Mouse (Mus musculus): Measurements from ENCODE around the gene Atxn2.

The Atxn2 gene

DNA sequence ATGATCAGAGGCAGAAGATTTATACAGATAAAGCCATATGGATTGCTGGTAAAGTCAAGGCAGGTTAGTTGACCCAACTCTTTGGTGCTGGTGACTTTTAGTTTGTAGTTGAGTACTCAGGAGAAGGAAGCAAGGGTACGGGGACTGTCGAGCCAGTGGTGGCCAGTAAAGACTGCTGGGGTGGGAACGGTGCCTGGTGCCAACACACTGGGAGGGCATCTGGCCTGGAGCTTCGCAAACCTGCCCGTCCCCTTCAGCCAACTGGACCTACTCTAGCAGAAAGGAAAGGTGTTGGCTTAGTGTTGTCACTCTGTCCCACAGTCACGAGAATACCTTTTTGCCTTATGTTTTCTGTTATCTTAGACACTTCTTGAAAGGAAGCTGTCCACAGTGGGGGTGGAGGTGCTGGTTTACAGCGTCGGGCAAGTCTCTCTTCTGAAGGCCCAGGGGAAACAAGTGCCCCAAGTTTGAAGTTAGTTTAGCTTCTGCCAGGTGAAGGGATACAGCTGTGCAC, 104.8 kb downstream of the Atxn2 start:
- in situ Hi-C loops (cut with MboI, MseI): no loop called here

DNA sequence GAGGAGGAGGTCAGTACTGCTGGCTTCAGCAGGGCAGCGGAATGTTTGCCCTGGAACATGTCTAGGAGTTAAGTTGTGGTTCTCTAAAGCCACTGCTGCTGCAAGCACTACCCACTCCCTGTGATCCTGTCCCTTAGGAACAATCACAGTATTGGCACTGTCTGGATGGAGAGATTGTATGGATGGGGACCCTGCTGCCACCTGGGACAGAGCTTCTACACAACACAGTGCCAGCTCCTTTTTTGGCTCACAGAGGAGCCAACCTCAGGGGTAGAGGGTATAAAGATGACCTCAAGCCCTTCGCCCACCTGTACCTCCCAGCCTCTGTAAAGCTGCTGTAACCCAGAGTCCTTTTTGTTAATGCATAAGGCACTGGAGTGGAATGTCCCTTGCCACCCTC, 105.5 kb downstream of the Atxn2 start:
- in situ Hi-C loops (cut with MboI, MseI): no loop called here

GRCm38 (mm10) chr5:121817551-121817950, 106.4 kb downstream of the Atxn2 start:
- in situ Hi-C loops (cut with MboI, MseI): no loop called here

DNA sequence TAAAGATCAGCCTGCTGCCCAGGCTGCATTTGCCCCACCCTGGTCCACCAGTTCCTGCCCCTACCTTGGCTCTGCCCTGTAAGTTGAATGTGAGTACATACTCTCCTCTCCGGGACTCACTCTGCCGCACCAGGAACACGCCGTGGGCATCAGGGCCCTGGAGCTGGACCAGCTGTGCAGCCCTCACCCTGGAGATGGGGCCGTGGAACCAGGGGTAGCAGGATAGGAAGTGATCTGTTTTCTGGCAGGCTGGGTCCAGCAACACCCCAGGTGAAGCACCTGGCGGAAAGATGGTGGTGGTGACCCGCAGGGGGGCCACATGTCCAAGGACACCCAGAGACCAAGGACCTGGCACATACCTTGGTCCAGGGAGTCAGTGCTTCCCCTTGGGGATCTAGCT, 107.3 kb downstream of the Atxn2 start:
- in situ Hi-C loops (cut with MboI, MseI): no loop called here

GRCm38 (mm10) chr5:121818862-121819261, 107.7 kb downstream of the Atxn2 start:
- in situ Hi-C loops (cut with MboI, MseI): no loop called here

- in situ Hi-C loops (cut with MboI, MseI): no loop called here
These were observed 108.4 kb downstream of the Atxn2 start for GRCm38 (mm10) chr5:121819559-121819958.

DNA sequence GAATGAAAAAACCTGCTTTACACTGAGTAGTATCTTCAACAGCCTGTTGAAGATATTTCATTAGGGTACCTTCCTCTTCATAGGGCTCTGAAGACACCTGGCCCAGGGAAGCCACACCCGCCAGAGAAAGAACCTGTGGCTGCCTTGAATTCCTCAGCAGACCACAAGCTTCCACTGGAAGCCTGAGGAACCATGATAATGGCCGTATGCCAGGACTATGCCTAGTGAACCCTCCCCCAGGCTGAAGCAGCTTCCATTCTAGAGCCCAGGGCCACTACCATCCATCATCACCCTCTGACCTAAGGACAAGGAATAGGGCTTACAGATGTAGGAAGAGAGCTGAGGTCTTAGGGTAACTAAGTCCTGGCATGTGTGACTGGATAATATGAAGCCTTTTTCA, 109.0 kb downstream of the Atxn2 start:
- in situ Hi-C loops (cut with MboI, MseI): no loop called here

- in situ Hi-C loops (cut with MboI, MseI): no loop called here
These were observed 109.5 kb downstream of the Atxn2 start for GRCm38 (mm10) chr5:121820657-121821056.

- in situ Hi-C loops (cut with MboI, MseI): no loop called here
These were observed 110.0 kb downstream of the Atxn2 start for GRCm38 (mm10) chr5:121821116-121821515.

- in situ Hi-C loops (cut with MboI, MseI): no loop called here
These were observed 110.4 kb downstream of the Atxn2 start for GRCm38 (mm10) chr5:121821552-121821951.

GRCm38 (mm10) chr5:121822786-121823505, 111.8 kb downstream of the Atxn2 start:
- in situ Hi-C loops (cut with MboI, MseI): no loop called here

- in situ Hi-C loops (cut with MboI, MseI): no loop called here
These were observed 112.5 kb downstream of the Atxn2 start for GRCm38 (mm10) chr5:121823668-121824067.

- in situ Hi-C loops (cut with MboI, MseI): no loop called here
These were observed 113.0 kb downstream of the Atxn2 start for GRCm38 (mm10) chr5:121824121-121824520.

GRCm38 (mm10) chr5:121825606-121826005, 114.5 kb downstream of the Atxn2 start:
- in situ Hi-C loops (cut with MboI, MseI): no loop called here

DNA sequence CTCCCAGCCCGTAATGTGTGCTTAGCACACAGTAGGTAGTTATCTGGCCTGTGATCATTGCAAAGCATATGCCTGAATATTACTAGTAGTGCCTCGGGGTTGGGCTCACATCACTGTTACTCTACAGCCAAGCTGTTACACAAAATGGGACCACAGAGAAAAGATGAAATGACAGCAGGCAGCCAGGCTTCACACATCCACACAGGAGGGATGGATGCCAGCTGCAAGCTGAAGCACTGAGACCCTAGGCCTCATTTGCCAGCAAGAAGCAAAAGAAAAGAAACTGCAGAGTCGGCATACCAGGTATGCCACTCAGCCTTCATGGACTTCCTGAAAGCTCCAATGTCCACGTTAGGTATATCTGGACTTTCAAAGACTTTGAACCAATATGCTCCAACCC, 116.7 kb downstream of the Atxn2 start:
- in situ Hi-C loops (cut with MboI, MseI): no loop called here

- in situ Hi-C loops (cut with MboI, MseI): no loop called here
These were observed 117.6 kb downstream of the Atxn2 start for GRCm38 (mm10) chr5:121828491-121829432.

DNA sequence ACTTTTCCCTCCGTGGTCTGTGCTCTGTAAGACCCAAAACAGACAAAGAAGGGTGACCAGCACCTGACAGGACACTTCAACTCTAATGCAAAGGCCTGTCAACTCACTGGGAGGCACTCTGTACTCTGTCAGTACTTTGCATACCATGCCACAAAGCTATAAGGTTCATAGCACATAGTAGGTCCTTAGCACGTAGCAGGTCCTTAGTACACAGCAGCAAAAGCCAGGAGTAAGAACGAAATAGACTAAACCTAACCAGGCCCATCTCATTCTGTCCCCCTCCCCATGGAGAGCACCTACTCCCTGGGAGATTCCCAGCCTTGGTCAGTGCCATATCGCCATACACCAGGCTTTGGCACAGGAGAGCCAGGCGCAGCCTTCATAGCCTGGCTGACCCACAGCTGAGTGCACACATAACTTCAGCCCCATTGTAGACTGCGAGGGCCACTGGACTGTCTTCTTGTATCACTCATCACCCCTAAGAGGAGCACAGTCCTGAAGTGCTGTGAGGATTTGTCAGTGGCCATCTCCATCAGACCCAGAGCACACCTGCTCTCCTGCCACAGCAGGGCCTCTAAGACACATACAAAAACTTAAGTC, 120.0 kb downstream of the Atxn2 start:
- in situ Hi-C loops (cut with MboI, MseI): no loop called here

- in situ Hi-C loops (cut with MboI, MseI): no loop called here
These were observed 121.4 kb downstream of the Atxn2 start for GRCm38 (mm10) chr5:121832376-121833155.

DNA sequence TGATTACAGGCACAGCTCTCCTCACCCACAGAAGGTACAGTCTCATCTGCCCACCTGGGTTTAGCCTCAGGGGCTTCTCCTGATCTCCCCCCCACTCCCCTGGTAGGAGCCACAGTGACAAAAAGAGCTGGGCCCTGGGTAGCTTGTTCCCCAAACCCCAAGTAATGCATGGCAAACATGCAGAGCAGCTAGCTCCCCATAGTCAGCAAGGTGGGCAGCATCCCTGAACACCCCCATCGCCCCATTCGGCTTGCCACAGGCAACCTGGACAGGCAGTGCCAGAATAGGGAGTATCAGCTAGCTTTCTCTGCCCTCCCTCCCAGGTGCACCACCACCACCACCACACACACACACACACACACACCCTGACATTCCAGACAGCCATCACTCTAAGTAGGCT, 122.0 kb downstream of the Atxn2 start:
- in situ Hi-C loops (cut with MboI, MseI): no loop called here

- in situ Hi-C loops (cut with MboI, MseI): no loop called here
These were observed 122.6 kb downstream of the Atxn2 start for GRCm38 (mm10) chr5:121833572-121834240.

DNA sequence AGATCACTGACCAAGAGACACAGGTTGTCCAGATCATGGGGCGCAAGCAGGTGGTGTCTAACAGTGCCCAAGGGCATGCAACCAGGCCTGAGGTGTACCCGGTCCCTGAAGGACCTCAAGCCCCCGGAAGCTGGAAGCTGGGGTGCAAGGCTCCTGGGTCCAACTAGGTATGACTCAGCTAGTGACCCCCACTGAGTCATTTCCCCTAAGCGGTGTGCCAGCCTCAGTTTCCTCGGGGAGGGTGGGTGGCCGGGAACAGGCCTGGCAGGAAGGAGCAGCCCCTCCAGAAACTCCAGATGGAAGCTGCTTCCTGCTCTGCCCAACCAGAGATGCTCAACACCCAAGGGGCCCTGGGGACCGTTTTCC, 123.1 kb downstream of the Atxn2 start:
- in situ Hi-C loops (cut with MboI, MseI): no loop called here
